In genomic region chr17:32386659-32387432, GRCm38 (mm10) we compare ENCODE assay signal across 9 mouse cellular contexts. TPM values are rescaled to one million over a fixed set of nuclear protein-coding genes. Genes with fewer than 3 reads are reported as not detected.
DNase-seq lines count a peak whose midpoint lies in the region; ATAC-seq and TF ChIP-seq lines count a peak whose summit lies in the region.
"Had no signal": no experiment of that assay in that cellular context is flagged by ENCODE, and none has a peak within 500 bp of the region (broad histone marks: within the 10 kb centered on the region; RNA-seq: fewer than 3 reads in every experiment).

No protein-coding gene starts in this region.

- H3K4me3 ChIP-seq in hindbrain, embryonic 11.5 days (ENCODE audit: low read depth, low read length) = no peak overlapping the region
- no peak overlapping the region for H3K4me3 ChIP-seq in hindbrain, embryonic 10.5 days
- H3K4me3 ChIP-seq in ES-Bruce4 (ENCODE audit: low read depth, low read length) = no peak overlapping the region
- H3K4me3 ChIP-seq: liver, embryonic 15.5 days had no signal

- 66% methylated on average over 9 of the region's 9 CpGs for WGBS in hindbrain, embryonic 11.5 days
- WGBS in hindbrain, embryonic 10.5 days = 71% methylated on average over 9 of the region's 9 CpGs

- ATAC-seq in hindbrain, embryonic 11.5 days (ENCODE audit: low FRiP score) = no peak
- peak; percentile 31 to 42; a peak in 2 of 4 replicates for ATAC-seq in hematopoietic stem cell, adult 5-6 weeks (replicated peaks in 1 of 2; ENCODE audit: insufficient read depth in 1 of 2, low FRiP score in 2 of 2, low TSS enrichment in 1 of 2, low read depth in 1 of 2, poor library complexity in 2 of 2, severe bottlenecking in 2 of 2)

- H3K4me2 ChIP-seq in hindbrain, embryonic 11.5 days (replicated peaks; ENCODE audit: low read depth, low read length) = no peak overlapping the region

- TF ChIP-seq CTCF in ES-Bruce4 (IDR thresholded peaks at IDR 0.05; ENCODE audit: low read depth, low read length) = peak; percentile 71

- no peaks in the 10 kb centered on the region for H3K9me3 ChIP-seq in hindbrain, embryonic 11.5 days (ENCODE audit: control insufficient read depth, low read length)
- H3K9me3 ChIP-seq in hindbrain, embryonic 10.5 days = no peaks in the 10 kb centered on the region
- no peaks in the 10 kb centered on the region for H3K9me3 ChIP-seq in ES-Bruce4 (replicated peaks; ENCODE audit: control insufficient read depth, insufficient read depth, low read length, poor library complexity, severe bottlenecking)
- H3K9me3 ChIP-seq: liver, embryonic 15.5 days had no signal

- H3K27me3 ChIP-seq in hindbrain, embryonic 11.5 days (ENCODE audit: control insufficient read depth, insufficient read depth, low read length) = peaks cover 13% of the 10 kb centered on the region
- peaks cover 20% of the 10 kb centered on the region for H3K27me3 ChIP-seq in hindbrain, embryonic 10.5 days (ENCODE audit: insufficient read depth, poor library complexity, severe bottlenecking)
- no peaks in the 10 kb centered on the region for H3K27me3 ChIP-seq in ES-Bruce4 (ENCODE audit: control insufficient read depth, insufficient read depth, low read length, poor library complexity, severe bottlenecking)

- H3K27ac ChIP-seq in hindbrain, embryonic 11.5 days (ENCODE audit: low read depth, low read length) = no peak overlapping the region
- no peak overlapping the region for H3K27ac ChIP-seq in hindbrain, embryonic 10.5 days
- H3K27ac ChIP-seq in ES-Bruce4 (ENCODE audit: insufficient read depth, low read length) = no peak overlapping the region

- H3K4me1 ChIP-seq in hindbrain, embryonic 11.5 days (replicated peaks; ENCODE audit: control insufficient read depth, insufficient read depth, low read length) = 0 out of 2 replicates have a peak, but pooled peaks cover 3% of the 10 kb centered on the region
- H3K4me1 ChIP-seq in hindbrain, embryonic 10.5 days (replicated peaks) = peaks cover 17% of the 10 kb centered on the region
- no peaks in the 10 kb centered on the region for H3K4me1 ChIP-seq in ES-Bruce4 (ENCODE audit: control insufficient read depth, insufficient read depth, low read length)

- no peak for TF ChIP-seq EP300 in ES-Bruce4 (IDR thresholded peaks at IDR 0.05; ENCODE audit: insufficient read depth, low read depth, low read length)

- no peak overlapping the region for H3K9ac ChIP-seq in hindbrain, embryonic 11.5 days (ENCODE audit: low read depth, low read length)
- H3K9ac ChIP-seq in ES-Bruce4 (ENCODE audit: low read depth, poor library complexity, severe bottlenecking) = no peak overlapping the region
- H3K9ac ChIP-seq: liver, embryonic 15.5 days had no signal

- H3K36me3 ChIP-seq in hindbrain, embryonic 11.5 days (ENCODE audit: control insufficient read depth, insufficient read depth, low read length) = no peaks in the 10 kb centered on the region
- peaks cover 33% of the 10 kb centered on the region for H3K36me3 ChIP-seq in hindbrain, embryonic 10.5 days
- no peaks in the 10 kb centered on the region for H3K36me3 ChIP-seq in ES-Bruce4 (ENCODE audit: control insufficient read depth, insufficient read depth, low read length, poor library complexity, severe bottlenecking)
- H3K36me3 ChIP-seq: liver, embryonic 15.5 days had no signal

- DNase-seq in hindbrain, embryonic 11.5 days (ENCODE audit: low spot score) = peak; percentile 34
- no peak for DNase-seq in hindbrain, embryonic 10.5 days (ENCODE audit: low spot score)
- DNase-seq in B cell, adult 2 months = peak; percentile 65 to 66
- peak; percentile 58 for DNase-seq in lung, postnatal 14 days
- peak; percentile 49 to 77 for DNase-seq in thymus, postnatal 10 days (ENCODE audit: low spot score in 2 of 2)
- DNase-seq in cerebellum, adult 11 months = no peak

- no peak for TF ChIP-seq POLR2A in ES-Bruce4 (IDR thresholded peaks at IDR 0.05; ENCODE audit: insufficient read depth, low read length)

RNA-seq across cellular contexts. Expression of gene Wiz, which starts 2.4 kb away (rescaled TPM):
- polyA plus RNA-seq in hindbrain, embryonic 11.5 days (2014; fragmentation: Nextera tagmentation; extraction: Ambion mirVana) = 27.8 and 33.0 TPM in 2 replicates
- polyA plus RNA-seq in hindbrain, embryonic 10.5 days (2016; fragmentation: Nextera tagmentation; extraction: Ambion mirVana) = 25.1 and 34.7 TPM in 2 replicates
- polyA plus RNA-seq in ES-Bruce4 (2011; ENCODE audit: insufficient read depth, insufficient read length, low read depth, missing spikeins) = 56.3 and 69.9 TPM in 2 replicates
- total RNA-seq in hematopoietic stem cell, adult 5-6 weeks (2017) = 7.1 and 8.1 TPM in 2 replicates

RNA-seq across cellular contexts. Expression of gene Rasal3, which starts 16.5 kb away (rescaled TPM):
- 0.48 and 0.89 TPM in 2 replicates for polyA plus RNA-seq in hindbrain, embryonic 11.5 days (2014; fragmentation: Nextera tagmentation; extraction: Ambion mirVana)
- 0.75 and 1.0 TPM in 2 replicates for polyA plus RNA-seq in hindbrain, embryonic 10.5 days (2016; fragmentation: Nextera tagmentation; extraction: Ambion mirVana)
- polyA plus RNA-seq in ES-Bruce4 (2011; ENCODE audit: insufficient read depth, insufficient read length, low read depth, missing spikeins) = 0.20 and 0.96 TPM in 2 replicates
- total RNA-seq in hematopoietic stem cell, adult 5-6 weeks (2017) = 87.7 and 92.1 TPM in 2 replicates

RNA-seq across cellular contexts. Expression of gene Akap8l, which starts 36.4 kb away (rescaled TPM):
- 69.3 and 80.1 TPM in 2 replicates for polyA plus RNA-seq in hindbrain, embryonic 11.5 days (2014; fragmentation: Nextera tagmentation; extraction: Ambion mirVana)
- 101 and 112 TPM in 2 replicates for polyA plus RNA-seq in hindbrain, embryonic 10.5 days (2016; fragmentation: Nextera tagmentation; extraction: Ambion mirVana)
- polyA plus RNA-seq in ES-Bruce4 (2011; ENCODE audit: insufficient read depth, insufficient read length, low read depth, missing spikeins) = 67.7 and 78.8 TPM in 2 replicates
- 122 and 127 TPM in 2 replicates for total RNA-seq in hematopoietic stem cell, adult 5-6 weeks (2017)

RNA-seq across cellular contexts. Expression of gene Pglyrp2, which starts 37.1 kb away (rescaled TPM):
- polyA plus RNA-seq in hindbrain, embryonic 11.5 days (2014; fragmentation: Nextera tagmentation; extraction: Ambion mirVana) = not detected in 2 replicates
- not detected in 2 replicates for polyA plus RNA-seq in hindbrain, embryonic 10.5 days (2016; fragmentation: Nextera tagmentation; extraction: Ambion mirVana)
- polyA plus RNA-seq in ES-Bruce4 (2011; ENCODE audit: insufficient read depth, insufficient read length, low read depth, missing spikeins) = not detected in 2 replicates
- 57.8 and 80.3 TPM in 2 replicates for total RNA-seq in hematopoietic stem cell, adult 5-6 weeks (2017)

Comparison
In these comparisons a context has a peak if more than half of its experiments do, and no peak if none do; other contexts are left out.
1. DNase-seq: peak in hindbrain, embryonic 11.5 days (single experiment), B cell, adult 2 months (2 of 2), lung, postnatal 14 days (single experiment) and thymus, postnatal 10 days (2 of 2); none in hindbrain, embryonic 10.5 days (single experiment) and cerebellum, adult 11 months (single experiment).